Mouse (Mus musculus) C2C12 (cell line): ENCODE results near the gene Tor4a. TPM values are rescaled to one million over a fixed set of nuclear protein-coding genes. Genes with fewer than 3 reads are reported as not detected.

Experiments
- H3K27me3 ChIP-seq: one replicate; pipeline ENCODE4 v1.6.1; 2011; ENCODE audit not compliant: control insufficient read depth, insufficient read depth, insufficient read length
- H3K36me3 ChIP-seq: one replicate; pipeline ENCODE4 v1.6.1; 2011; ENCODE audit not compliant: control insufficient read depth, insufficient read depth
- H3K4me3 ChIP-seq: one replicate; pipeline ENCODE4 v1.5.1; 2011; ENCODE audit warnings: mild to moderate bottlenecking, control low read depth; ENCODE audit not compliant: poor library complexity, insufficient read depth, severe bottlenecking
- H3K79me2 ChIP-seq: one replicate; pipeline ENCODE4 v1.6.1; 2011; ENCODE audit not compliant: control insufficient read depth, insufficient read depth
- H3K79me3 ChIP-seq: one replicate; pipeline ENCODE4 v1.6.1; 2011; ENCODE audit warnings: low read depth, control low read depth
- H3ac ChIP-seq: one replicate; pipeline ENCODE3; 2011; ENCODE audit warnings: low read depth; ENCODE audit not compliant: control insufficient read depth, insufficient read length
- CEBPB ChIP-seq: IDR thresholded peaks from one replicate; pipeline ENCODE4 v1.6.1; 2011; ENCODE audit warnings: low read depth, mild to moderate bottlenecking, control low read depth, moderate library complexity
- CTCF ChIP-seq: IDR thresholded peaks from one replicate; pipeline ENCODE4 v1.5.1; 2011; ENCODE audit not compliant: control insufficient read depth, insufficient read depth, insufficient read length
- FOSL1 ChIP-seq: IDR thresholded peaks from one replicate; pipeline ENCODE4 v1.8.0; 2011; ENCODE audit warnings: mild to moderate bottlenecking, low read length; ENCODE audit not compliant: poor library complexity, insufficient read depth, severe bottlenecking
- MAX ChIP-seq: IDR thresholded peaks from one replicate; pipeline ENCODE4 v1.6.1; 2011; ENCODE audit warnings: mild to moderate bottlenecking, control low read depth
- MYOD1 ChIP-seq: IDR thresholded peaks from one replicate; pipeline ENCODE4 v1.6.1; 2011; ENCODE audit warnings: low read depth; ENCODE audit not compliant: control insufficient read depth, insufficient read length
- MYOG ChIP-seq: IDR thresholded peaks from one replicate; pipeline ENCODE4 v1.6.1; 2011; ENCODE audit not compliant: control insufficient read depth, insufficient read length; ENCODE audit errors: extremely low read depth
- USF1 ChIP-seq: IDR thresholded peaks from one replicate; pipeline ENCODE4 v1.6.1; 2011; ENCODE audit warnings: low read depth, mild to moderate bottlenecking, control low read depth, moderate library complexity
- polyA plus RNA-seq: library from polyadenylated mRNA; unstranded; fragments of >200 nt; fragmentation: generic; extraction: Trizol; gene quantifications from one replicate; pipeline ENCODE4 v1.2.1, GENCODE M21; 2012; ENCODE audit warnings: missing spikeins

Gene Tor4a
- polyA plus RNA-seq, 1 experiment, result 15.5 TPM

DNA sequence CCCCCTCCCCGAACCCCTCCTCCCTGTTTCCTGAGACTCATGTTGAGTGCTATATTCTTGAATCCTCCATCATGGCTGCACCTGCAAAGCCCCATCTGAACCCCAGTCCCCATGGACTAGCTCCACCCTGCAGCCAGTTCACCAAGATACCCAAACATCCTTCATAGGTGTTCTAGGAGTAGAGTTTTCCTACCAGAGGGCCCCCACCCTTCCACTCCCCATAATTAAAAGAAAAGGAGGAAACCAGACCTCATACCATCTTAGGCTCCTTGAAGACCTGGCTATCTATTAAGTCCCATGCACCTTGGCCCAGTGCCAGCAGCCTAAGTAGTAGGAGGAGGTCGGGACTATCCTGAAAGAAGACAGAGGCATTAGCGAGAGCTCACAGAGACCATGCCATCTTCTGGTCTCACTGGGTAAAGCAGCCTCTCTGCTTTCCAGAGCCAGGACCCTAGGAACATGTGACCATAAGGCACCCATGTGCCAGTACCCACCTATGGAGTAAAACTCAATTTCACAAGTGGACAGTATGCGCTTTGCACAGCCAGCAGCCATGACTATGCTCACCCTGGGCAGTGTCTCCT lies 7.0 kb upstream of the Tor4a start:
- no peak overlapping the region for H3K4me3 ChIP-seq
- peaks cover 36% of the 10 kb centered on the region for H3K79me2 ChIP-seq
- peaks cover 15% of the 10 kb centered on the region for H3K79me3 ChIP-seq
- TF ChIP-seq CEBPB, result no peak
- no peak for TF ChIP-seq MYOG
- no peak for TF ChIP-seq MAX
- no peak for TF ChIP-seq CTCF
- TF ChIP-seq USF1, result no peak
- H3K36me3 ChIP-seq, result peaks cover 79% of the 10 kb centered on the region
- no peak overlapping the region for H3ac ChIP-seq
- H3K27me3 ChIP-seq, result no peaks in the 10 kb centered on the region

- peaks cover 12% of the 10 kb centered on the region for H3K79me2 ChIP-seq
- no peaks in the 10 kb centered on the region for H3K79me3 ChIP-seq
- H3K36me3 ChIP-seq, result peaks cover 61% of the 10 kb centered on the region
- H3ac ChIP-seq, result no peak overlapping the region
- H3K4me3 ChIP-seq, result no peak overlapping the region
- no peaks in the 10 kb centered on the region for H3K27me3 ChIP-seq
- no peak for TF ChIP-seq MYOG
- no peak for TF ChIP-seq USF1
- TF ChIP-seq CTCF, result no peak
- TF ChIP-seq MYOD1, result no peak
- no peak for TF ChIP-seq MAX
- no peak for TF ChIP-seq FOSL1
Measured at GRCm38 (mm10) chr2:25200631-25201030, 3.9 kb upstream of the Tor4a start.

- no peak overlapping the region for H3K4me3 ChIP-seq
- peaks cover 30% of the 10 kb centered on the region for H3K79me2 ChIP-seq
- peaks cover 46% of the 10 kb centered on the region for H3K36me3 ChIP-seq
- peaks cover 3% of the 10 kb centered on the region for H3K79me3 ChIP-seq
- H3ac ChIP-seq, result no peak overlapping the region
- H3K27me3 ChIP-seq, result no peaks in the 10 kb centered on the region
- no peak for TF ChIP-seq USF1
- TF ChIP-seq CEBPB, result no peak
Measured at GRCm38 (mm10) chr2:25197946-25198345, 1.3 kb upstream of the Tor4a start.

GRCm38 (mm10) chr2:25197191-25197590 lies 505 bp upstream of the Tor4a start:
- H3ac ChIP-seq, result no peak overlapping the region
- H3K4me3 ChIP-seq, result peak overlapping the region; percentile 11
- TF ChIP-seq MYOD1 (no peak), FOSL1 (no peak), MAX (no peak), CTCF (no peak), CEBPB (no peak), USF1 (no peak), MYOG (no peak)

DNA sequence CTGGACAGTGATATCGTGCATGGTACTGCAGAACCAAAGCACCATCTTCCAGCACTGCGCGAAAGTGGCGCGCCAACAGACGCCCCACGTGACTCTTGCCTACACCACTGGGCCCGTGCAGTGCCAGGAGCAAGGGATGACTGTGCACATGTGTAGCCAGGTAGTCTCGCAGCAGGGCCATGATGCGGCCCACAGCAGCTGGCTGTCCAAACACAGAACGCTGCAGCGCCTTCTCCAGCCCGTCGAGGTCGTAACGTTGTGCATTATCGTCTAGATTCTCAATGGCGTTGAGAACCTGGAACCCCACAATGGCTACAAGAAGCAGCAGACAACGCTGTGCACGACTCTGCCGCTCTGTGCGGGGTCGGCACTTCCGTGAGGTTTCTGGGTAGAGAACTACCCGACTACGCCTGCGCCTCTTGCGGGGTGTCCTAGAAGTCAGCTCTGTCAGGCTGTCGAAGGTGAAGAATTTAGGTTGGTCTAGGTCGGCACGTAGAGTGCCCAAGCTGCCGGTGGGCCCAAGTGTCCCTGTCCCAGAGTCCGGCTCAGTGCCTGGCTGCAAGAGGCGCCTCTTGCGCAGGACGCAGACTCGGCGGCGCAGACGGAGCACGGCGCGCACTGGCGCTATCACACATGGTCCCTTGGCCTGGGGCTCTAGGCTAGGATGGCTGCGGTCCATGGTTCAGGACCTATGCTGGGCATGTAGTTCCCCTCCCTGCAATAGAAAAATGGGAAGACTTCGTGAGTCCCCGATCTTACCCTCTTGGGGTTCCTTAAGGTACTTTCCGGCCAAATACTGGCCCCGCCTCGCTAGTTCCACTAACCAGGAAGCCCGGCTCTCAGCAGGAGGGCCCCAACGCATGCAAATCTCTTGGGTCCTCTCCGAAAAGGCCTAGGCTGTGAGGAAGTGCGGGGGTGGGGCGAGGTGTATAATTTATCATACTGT lies 1.2 kb downstream of the Tor4a start:
- H3K27me3 ChIP-seq, result no peaks in the 10 kb centered on the region
- H3ac ChIP-seq, result peak overlapping the region; percentile 41
- TF ChIP-seq USF1, result no peak
- TF ChIP-seq MAX, result no peak
- no peak for TF ChIP-seq MYOG
- no peak for TF ChIP-seq FOSL1
- TF ChIP-seq CTCF, result no peak
- no peak for TF ChIP-seq CEBPB
- TF ChIP-seq MYOD1, result no peak
- peaks cover 22% of the 10 kb centered on the region for H3K36me3 ChIP-seq
- peaks cover 3% of the 10 kb centered on the region for H3K79me3 ChIP-seq
- peaks cover 30% of the 10 kb centered on the region for H3K79me2 ChIP-seq
- peak overlapping the region; percentile 25 for H3K4me3 ChIP-seq

More at GRCm38 (mm10) chr2:25197191-25197590, 505 bp upstream of the Tor4a start:
- H3K79me3 ChIP-seq, result peaks cover 3% of the 10 kb centered on the region
- peaks cover 39% of the 10 kb centered on the region for H3K36me3 ChIP-seq
- peaks cover 30% of the 10 kb centered on the region for H3K79me2 ChIP-seq
- no peaks in the 10 kb centered on the region for H3K27me3 ChIP-seq

DNA sequence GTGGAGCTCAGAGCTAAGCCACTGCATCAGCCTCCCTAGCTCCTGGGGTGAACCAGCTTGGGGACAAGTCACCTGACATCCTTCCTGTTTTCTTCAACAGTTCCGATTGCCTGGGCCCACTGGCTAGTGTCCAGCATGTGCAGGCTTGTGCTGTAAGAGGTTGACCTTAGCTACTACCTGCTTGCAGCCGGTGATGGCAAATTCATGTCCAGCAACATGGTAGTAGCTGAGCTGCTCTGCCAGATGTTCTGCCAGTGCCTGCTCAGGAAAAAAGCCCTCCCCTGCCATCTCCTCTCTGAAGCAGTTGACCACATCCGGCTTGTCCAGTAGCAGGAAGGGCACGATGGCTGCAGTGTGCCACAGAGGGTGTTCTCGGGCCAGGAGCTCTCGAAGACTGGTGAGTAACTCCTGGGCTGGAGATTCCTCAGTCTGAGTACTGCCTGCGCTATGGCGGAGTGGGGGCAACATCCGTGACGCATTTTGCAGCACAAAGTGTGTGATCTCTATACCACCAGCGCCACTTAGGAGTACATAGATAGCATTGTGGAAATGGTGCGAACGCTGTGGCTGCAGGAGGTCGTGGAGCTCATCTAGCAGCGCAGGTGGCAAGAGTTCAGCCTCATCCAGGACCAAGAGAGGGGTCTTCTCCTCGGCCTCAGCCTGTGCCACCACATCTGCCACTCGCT lies 2.1 kb downstream of the Tor4a start:
- TF ChIP-seq MAX, result no peak
- TF ChIP-seq FOSL1, result no peak
- TF ChIP-seq MYOG, result no peak
- TF ChIP-seq CTCF, result no peak
- TF ChIP-seq MYOD1, result no peak
- TF ChIP-seq CEBPB, result no peak
- TF ChIP-seq USF1, result no peak

More for the DNA sequence above, 2.1 kb downstream of the Tor4a start:
- no peaks in the 10 kb centered on the region for H3K27me3 ChIP-seq
- peaks cover 14% of the 10 kb centered on the region for H3K36me3 ChIP-seq
- H3K4me3 ChIP-seq, result no peak overlapping the region
- H3K79me3 ChIP-seq, result peaks cover 3% of the 10 kb centered on the region
- peak overlapping the region; percentile 14 for H3ac ChIP-seq
- H3K79me2 ChIP-seq, result peaks cover 30% of the 10 kb centered on the region
